Mouse (Mus musculus): ENCODE results near the gene Ccdc86. TPM values are rescaled to one million over a fixed set of nuclear protein-coding genes. Genes with fewer than 3 reads are reported as not detected.

The Ccdc86 gene
- polyA plus RNA-seq, 1 experiment from 2014 or later = 23.4 TPM

DNA sequence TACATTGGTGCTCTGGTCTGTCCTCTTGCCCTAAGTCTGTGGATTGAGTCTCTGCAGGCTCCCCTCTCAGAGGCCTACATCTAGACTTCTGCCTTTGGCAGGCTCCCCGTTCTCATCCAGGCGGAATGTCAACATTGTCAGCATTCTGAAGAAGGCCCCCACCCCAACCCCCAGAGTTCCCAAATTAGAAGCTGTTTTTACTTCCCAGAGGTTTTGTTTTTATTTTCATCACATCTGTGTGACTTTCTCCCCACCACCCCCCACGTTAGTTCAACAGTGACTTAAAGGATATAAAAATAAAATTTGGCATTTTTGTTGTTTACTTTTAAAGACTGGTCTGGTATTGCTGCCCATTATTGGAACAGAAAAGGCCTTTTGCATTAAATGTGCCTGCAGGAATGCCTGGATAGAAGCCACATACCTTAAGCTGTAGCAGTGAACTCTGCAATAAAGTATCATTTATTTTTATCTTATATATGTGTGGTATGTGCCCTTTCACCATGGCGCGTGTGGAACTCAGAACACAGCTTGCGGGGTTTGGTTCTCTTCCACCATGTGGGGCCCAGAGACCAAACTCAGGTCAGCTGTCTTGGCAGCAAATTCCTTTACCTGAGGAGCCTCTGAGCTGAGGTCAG is 39.9 kb downstream of the Ccdc86 start:
- no peak overlapping the region for H3K4me2 ChIP-seq (ENCODE audit: low read depth)
- no peak for DNase-seq (ENCODE audit: low spot score)

DNA sequence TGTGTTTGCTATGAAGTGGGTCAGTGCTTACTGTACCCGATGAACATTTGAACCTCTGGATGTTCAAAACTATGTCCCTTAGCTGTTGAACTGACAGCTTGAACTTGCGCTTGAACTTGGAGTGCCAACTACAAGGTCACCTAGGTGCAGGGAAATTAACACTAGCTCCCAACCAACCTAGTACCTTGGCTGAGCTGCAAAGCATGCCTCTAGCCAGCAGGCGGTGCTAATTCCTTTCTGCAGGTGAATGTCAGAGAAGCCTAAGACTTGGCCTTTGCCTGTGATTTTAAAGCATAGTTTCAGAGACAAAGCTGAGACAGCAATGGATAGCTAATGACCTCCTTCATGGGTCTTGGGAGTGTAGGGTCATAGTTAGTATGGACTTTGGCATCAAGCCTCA is 41.2 kb downstream of the Ccdc86 start:
- Histone ChIP-seq H3K4me1 (ENCODE audit: control insufficient read depth, insufficient read depth, low read length) (no peaks in the 10 kb centered on the region), H3K4me2 (ENCODE audit: low read depth) (no peak overlapping the region), H3K27me3 (ENCODE audit: control insufficient read depth, insufficient read depth, low read length) (no peaks in the 10 kb centered on the region), H3K4me3 (ENCODE audit: low read depth, low read length) (no peak overlapping the region), H3K27ac (ENCODE audit: low read depth, low read length) (no peak overlapping the region), H3K9ac (ENCODE audit: low read length) (no peak overlapping the region), H3K36me3 (ENCODE audit: control insufficient read depth, insufficient read depth, low read length) (peaks cover 13% of the 10 kb centered on the region), H3K9me3 (ENCODE audit: control insufficient read depth, low read length) (no peaks in the 10 kb centered on the region)
- DNase-seq (ENCODE audit: low spot score) (peak; percentile 55), ATAC-seq (ENCODE audit: insufficient read depth, low FRiP score, low TSS enrichment) (peak; percentile 31; the same call in 1 of the 2 replicates)
- WGBS = 63% methylated on average over 3 of the region's 3 CpGs

More for the DNA sequence above, 39.9 kb downstream of the Ccdc86 start:
- Histone ChIP-seq H3K9me3 (ENCODE audit: control insufficient read depth, low read length) (no peaks in the 10 kb centered on the region), H3K4me3 (ENCODE audit: low read depth, low read length) (no peak overlapping the region), H3K36me3 (ENCODE audit: control insufficient read depth, insufficient read depth, low read length) (peaks cover 3% of the 10 kb centered on the region), H3K9ac (ENCODE audit: low read length) (no peak overlapping the region), H3K4me1 (ENCODE audit: control insufficient read depth, insufficient read depth, low read length) (no peaks in the 10 kb centered on the region), H3K27me3 (ENCODE audit: control insufficient read depth, insufficient read depth, low read length) (no peaks in the 10 kb centered on the region), H3K27ac (ENCODE audit: low read depth, low read length) (no peak overlapping the region)
- 88% methylated on average over 6 of the region's 6 CpGs for WGBS
- no peak for ATAC-seq (ENCODE audit: insufficient read depth, low FRiP score, low TSS enrichment)

DNA sequence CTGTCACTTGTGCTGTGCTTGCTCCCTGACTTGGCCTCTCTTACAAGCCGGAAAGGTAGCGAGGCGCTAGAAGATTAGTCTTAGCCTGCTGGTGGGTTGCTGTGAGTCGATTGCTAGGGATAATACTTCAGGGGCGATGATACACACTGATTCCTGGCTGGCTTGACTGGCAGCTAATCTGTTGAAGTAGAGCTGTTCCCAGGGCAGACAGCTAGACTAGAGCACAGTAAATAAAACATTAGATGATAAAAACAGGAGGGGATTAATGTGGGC is 43.4 kb downstream of the Ccdc86 start:
- Histone ChIP-seq H3K4me2 (ENCODE audit: low read depth) (no peak overlapping the region), H3K27me3 (ENCODE audit: control insufficient read depth, insufficient read depth, low read length) (no peaks in the 10 kb centered on the region), H3K9ac (ENCODE audit: low read length) (no peak overlapping the region), H3K4me3 (ENCODE audit: low read depth, low read length) (no peak overlapping the region), H3K36me3 (ENCODE audit: control insufficient read depth, insufficient read depth, low read length) (peaks cover 19% of the 10 kb centered on the region), H3K27ac (ENCODE audit: low read depth, low read length) (no peak overlapping the region), H3K9me3 (ENCODE audit: control insufficient read depth, low read length) (no peaks in the 10 kb centered on the region), H3K4me1 (ENCODE audit: control insufficient read depth, insufficient read depth, low read length) (no peaks in the 10 kb centered on the region)
- 92% methylated on average over 5 of the region's 5 CpGs for WGBS
- no peak for ATAC-seq (ENCODE audit: insufficient read depth, low FRiP score, low TSS enrichment)
- DNase-seq (ENCODE audit: low spot score) = no peak

DNA sequence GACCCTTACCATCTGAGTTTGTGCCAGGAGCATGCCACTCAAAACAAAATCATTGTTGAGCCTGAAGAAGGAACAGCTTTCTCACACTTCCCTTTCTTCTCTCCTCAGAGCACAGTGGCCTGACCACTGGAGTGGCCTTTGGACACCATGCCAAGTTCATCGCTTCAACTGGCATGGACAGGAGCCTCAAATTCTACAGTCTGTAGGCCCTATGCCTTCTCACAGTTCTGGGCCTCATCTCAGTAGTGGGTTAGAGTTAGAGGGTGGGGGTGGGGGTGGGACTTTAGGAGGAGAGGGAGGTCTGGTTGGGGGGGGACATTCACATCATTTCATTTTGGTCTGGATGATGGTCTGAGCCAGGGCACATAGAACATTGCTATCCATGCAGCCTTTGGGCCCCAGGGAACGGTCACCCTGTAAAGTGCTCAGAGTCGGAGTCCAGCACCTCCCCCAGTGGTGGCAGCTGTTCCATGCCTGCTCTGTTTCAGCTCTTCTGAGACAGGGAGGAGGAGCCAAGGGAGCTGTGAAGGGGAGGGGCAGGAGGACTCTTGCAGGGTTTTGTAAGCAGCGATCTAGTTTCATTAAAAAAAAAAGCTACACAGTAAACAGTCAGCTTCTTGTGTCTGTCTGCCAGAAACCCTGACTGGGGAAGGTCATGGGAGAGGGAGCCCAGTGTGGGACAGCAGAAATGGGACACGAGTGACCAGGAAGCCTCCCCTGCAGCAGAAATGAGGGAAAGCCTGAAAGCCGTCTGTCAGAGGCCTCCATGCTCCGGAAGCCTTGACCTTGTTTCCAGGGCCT is 43.9 kb downstream of the Ccdc86 start:
- no peak overlapping the region for H3K4me3 ChIP-seq (ENCODE audit: low read depth, low read length)
- no peak overlapping the region for H3K27ac ChIP-seq (ENCODE audit: low read depth, low read length)
- 76% methylated on average over 7 of the region's 7 CpGs for WGBS
- no peaks in the 10 kb centered on the region for H3K4me1 ChIP-seq (ENCODE audit: control insufficient read depth, insufficient read depth, low read length)
- DNase-seq (ENCODE audit: low spot score) = no peak
- no peak overlapping the region for H3K4me2 ChIP-seq (ENCODE audit: low read depth)
- no peaks in the 10 kb centered on the region for H3K9me3 ChIP-seq (ENCODE audit: control insufficient read depth, low read length)
- H3K9ac ChIP-seq (ENCODE audit: low read length) = no peak overlapping the region
- no peaks in the 10 kb centered on the region for H3K27me3 ChIP-seq (ENCODE audit: control insufficient read depth, insufficient read depth, low read length)
- no peak for ATAC-seq (ENCODE audit: insufficient read depth, low FRiP score, low TSS enrichment)
- H3K36me3 ChIP-seq (ENCODE audit: control insufficient read depth, insufficient read depth, low read length) = peaks cover 24% of the 10 kb centered on the region

DNA sequence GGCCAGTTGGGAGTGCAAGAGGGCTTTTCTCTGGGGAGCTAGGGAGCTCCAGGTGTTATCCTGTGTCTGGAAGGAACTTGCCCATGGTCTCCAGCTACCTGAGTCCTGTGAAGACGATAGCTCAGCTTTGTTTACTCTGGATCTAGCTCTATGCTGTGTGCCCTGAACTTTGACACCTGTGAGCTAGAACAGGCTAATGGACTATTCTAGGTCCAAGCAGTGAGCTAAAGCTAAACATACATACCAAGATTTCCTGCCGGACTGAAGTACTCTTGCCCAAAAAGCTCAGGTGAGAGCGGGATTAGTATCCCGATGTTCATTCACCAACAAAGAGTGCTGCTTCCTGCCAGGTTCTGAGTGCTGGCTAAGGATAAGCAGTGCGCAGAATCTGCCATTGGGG is 44.6 kb downstream of the Ccdc86 start:
- DNase-seq (ENCODE audit: low spot score) (no peak), ATAC-seq (ENCODE audit: insufficient read depth, low FRiP score, low TSS enrichment) (no peak)
- no peak overlapping the region for H3K9ac ChIP-seq (ENCODE audit: low read length)
- no peaks in the 10 kb centered on the region for H3K9me3 ChIP-seq (ENCODE audit: control insufficient read depth, low read length)
- H3K4me1 ChIP-seq (ENCODE audit: control insufficient read depth, insufficient read depth, low read length) = no peaks in the 10 kb centered on the region
- no peak overlapping the region for H3K4me3 ChIP-seq (ENCODE audit: low read depth, low read length)
- no peaks in the 10 kb centered on the region for H3K27me3 ChIP-seq (ENCODE audit: control insufficient read depth, insufficient read depth, low read length)
- H3K27ac ChIP-seq (ENCODE audit: low read depth, low read length) = no peak overlapping the region
- H3K36me3 ChIP-seq (ENCODE audit: control insufficient read depth, insufficient read depth, low read length) = peaks cover 26% of the 10 kb centered on the region
- 96% methylated on average over 5 of the region's 5 CpGs for WGBS
- no peak overlapping the region for H3K4me2 ChIP-seq (ENCODE audit: low read depth)

DNA sequence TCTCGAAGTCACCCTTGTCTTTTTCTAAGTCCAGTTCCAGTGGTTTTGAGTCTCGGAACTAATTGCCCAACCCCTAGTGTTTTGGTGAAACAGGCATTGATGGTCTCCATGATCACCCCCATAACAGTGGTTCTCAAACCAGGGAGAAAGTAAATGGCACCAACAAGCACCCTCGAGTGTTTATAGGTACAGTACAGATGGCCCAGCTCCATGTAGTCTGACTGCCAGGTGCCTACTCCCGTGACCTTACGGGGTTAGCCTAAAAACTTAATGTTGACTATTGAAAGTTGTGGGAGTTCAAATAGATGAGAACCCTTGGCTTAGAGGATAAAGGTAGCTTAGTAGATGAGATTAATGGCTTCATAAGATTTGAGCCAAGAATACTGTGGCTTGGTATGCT is 48.0 kb downstream of the Ccdc86 start:
- Histone ChIP-seq H3K4me2 (ENCODE audit: low read depth) (no peak overlapping the region), H3K27me3 (ENCODE audit: control insufficient read depth, insufficient read depth, low read length) (no peaks in the 10 kb centered on the region), H3K4me3 (ENCODE audit: low read depth, low read length) (no peak overlapping the region), H3K9me3 (ENCODE audit: control insufficient read depth, low read length) (no peaks in the 10 kb centered on the region), H3K36me3 (ENCODE audit: control insufficient read depth, insufficient read depth, low read length) (peaks cover 32% of the 10 kb centered on the region), H3K9ac (ENCODE audit: low read length) (no peak overlapping the region), H3K4me1 (ENCODE audit: control insufficient read depth, insufficient read depth, low read length) (peaks cover 6% of the 10 kb centered on the region; the same call in 1 of the 2 replicates), H3K27ac (ENCODE audit: low read depth, low read length) (no peak overlapping the region)
- WGBS = 95% methylated on average over 5 of the region's 5 CpGs
- ATAC-seq (ENCODE audit: insufficient read depth, low FRiP score, low TSS enrichment) (no peak), DNase-seq (ENCODE audit: low spot score) (no peak)

DNA sequence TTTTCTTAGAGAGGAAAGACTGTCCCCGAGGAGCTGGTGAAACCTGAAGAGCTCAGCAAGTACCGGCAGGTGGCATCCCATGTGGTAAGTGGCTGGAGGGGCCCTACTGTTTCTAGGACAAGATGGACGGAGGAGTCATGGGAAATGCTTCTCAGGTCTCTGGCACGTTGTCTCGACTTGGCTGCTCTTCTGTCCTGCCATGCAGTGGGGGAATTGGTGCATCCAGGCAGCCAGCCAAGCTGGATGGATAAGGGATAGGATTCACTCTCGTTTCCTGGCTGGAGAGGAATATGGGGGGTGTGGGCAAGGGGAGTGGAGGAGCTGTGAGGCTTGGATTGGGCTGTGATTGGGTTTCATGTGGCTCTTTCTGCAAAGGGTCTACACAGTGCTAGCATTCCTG is 48.8 kb downstream of the Ccdc86 start:
- Histone ChIP-seq H3K4me2 (ENCODE audit: low read depth) (no peak overlapping the region), H3K27ac (ENCODE audit: low read depth, low read length) (no peak overlapping the region), H3K36me3 (ENCODE audit: control insufficient read depth, insufficient read depth, low read length) (peaks cover 29% of the 10 kb centered on the region), H3K27me3 (ENCODE audit: control insufficient read depth, insufficient read depth, low read length) (no peaks in the 10 kb centered on the region), H3K9me3 (ENCODE audit: control insufficient read depth, low read length) (no peaks in the 10 kb centered on the region), H3K4me3 (ENCODE audit: low read depth, low read length) (no peak overlapping the region), H3K4me1 (ENCODE audit: control insufficient read depth, insufficient read depth, low read length) (peaks cover 6% of the 10 kb centered on the region; the same call in 1 of the 2 replicates), H3K9ac (ENCODE audit: low read length) (no peak overlapping the region)
- 89% methylated on average over 6 of the region's 6 CpGs for WGBS
- DNase-seq (ENCODE audit: low spot score) (no peak), ATAC-seq (ENCODE audit: insufficient read depth, low FRiP score, low TSS enrichment) (no peak)

DNA sequence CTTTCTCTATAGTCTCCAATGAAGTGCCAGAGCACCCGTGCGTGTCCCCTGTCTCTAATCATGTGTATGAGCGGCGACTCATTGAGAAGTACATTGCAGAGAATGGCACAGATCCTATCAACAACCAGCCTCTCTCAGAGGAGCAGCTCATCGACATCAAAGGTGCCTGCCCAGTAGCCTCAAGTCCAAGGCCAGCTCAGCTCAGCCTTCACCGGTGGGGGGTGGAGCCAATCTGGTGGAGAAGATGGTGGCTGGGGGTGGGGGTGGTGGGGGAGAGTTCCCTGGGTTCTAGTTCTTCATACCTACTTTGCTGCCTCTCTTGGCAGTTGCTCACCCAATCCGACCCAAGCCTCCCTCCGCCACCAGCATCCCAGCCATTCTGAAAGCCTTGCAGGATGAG is 51.6 kb downstream of the Ccdc86 start:
- Histone ChIP-seq H3K4me2 (ENCODE audit: low read depth) (no peak overlapping the region), H3K4me1 (ENCODE audit: control insufficient read depth, insufficient read depth, low read length) (peaks cover 6% of the 10 kb centered on the region; the same call in 1 of the 2 replicates), H3K9ac (ENCODE audit: low read length) (no peak overlapping the region), H3K36me3 (ENCODE audit: control insufficient read depth, insufficient read depth, low read length) (peaks cover 18% of the 10 kb centered on the region), H3K9me3 (ENCODE audit: control insufficient read depth, low read length) (no peaks in the 10 kb centered on the region), H3K27me3 (ENCODE audit: control insufficient read depth, insufficient read depth, low read length) (no peaks in the 10 kb centered on the region), H3K27ac (ENCODE audit: low read depth, low read length) (no peak overlapping the region), H3K4me3 (ENCODE audit: low read depth, low read length) (no peak overlapping the region)
- ATAC-seq (ENCODE audit: insufficient read depth, low FRiP score, low TSS enrichment) (no peak), DNase-seq (ENCODE audit: low spot score) (no peak)
- WGBS = 92% methylated on average over 8 of the region's 8 CpGs

DNA sequence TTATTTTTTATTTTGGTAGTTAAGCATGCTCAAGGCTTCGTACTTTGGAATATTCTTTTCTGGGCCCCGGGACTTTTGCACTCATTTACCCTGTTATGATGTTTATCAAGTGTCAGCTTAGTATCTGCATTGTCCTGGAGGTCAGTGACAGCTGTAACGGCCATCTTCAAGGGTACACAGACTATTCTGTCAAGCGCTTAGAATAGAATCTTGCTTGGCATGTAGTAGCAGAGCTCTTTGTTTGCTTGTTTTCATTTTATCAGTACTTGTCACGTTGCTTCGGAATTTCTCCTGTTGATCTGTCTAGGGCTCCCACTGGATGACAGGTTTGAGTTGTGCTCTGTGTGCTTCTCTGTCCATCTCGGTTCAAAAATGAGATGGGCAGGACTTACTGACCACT is 52.2 kb downstream of the Ccdc86 start:
- Histone ChIP-seq H3K9me3 (ENCODE audit: control insufficient read depth, low read length) (no peaks in the 10 kb centered on the region), H3K9ac (ENCODE audit: low read length) (no peak overlapping the region; the same call in 1 of the 2 replicates), H3K36me3 (ENCODE audit: control insufficient read depth, insufficient read depth, low read length) (peaks cover 14% of the 10 kb centered on the region), H3K4me3 (ENCODE audit: low read depth, low read length) (no peak overlapping the region), H3K27ac (ENCODE audit: low read depth, low read length) (no peak overlapping the region), H3K4me1 (ENCODE audit: control insufficient read depth, insufficient read depth, low read length) (peaks cover 6% of the 10 kb centered on the region; the same call in 1 of the 2 replicates), H3K4me2 (ENCODE audit: low read depth) (peak overlapping the region; percentile 46; the same call in 1 of the 2 replicates), H3K27me3 (ENCODE audit: control insufficient read depth, insufficient read depth, low read length) (no peaks in the 10 kb centered on the region)
- DNase-seq (ENCODE audit: low spot score) (no peak), ATAC-seq (ENCODE audit: insufficient read depth, low FRiP score, low TSS enrichment) (no peak)
- WGBS = 91% methylated on average over 7 of the region's 7 CpGs
